Mouse (Mus musculus) liver, adult 2 months (tissue): ENCODE data around the gene Shisa6. TPM values are rescaled to one million over a fixed set of nuclear protein-coding genes. Genes with fewer than 3 reads are reported as not detected.
"Not testable (repeated sequence)": the region's sequence is repeated elsewhere in the genome, so short reads cannot be mapped to it uniquely, and the experiment has no call there.

Experiments
- DNase-seq: peaks from one replicate; pipeline ENCODE4 v3.0.0-alpha.2; 2011; ENCODE audit warnings: low read depth, low spot score; ENCODE audit errors: extremely low read depth
- H3K27ac ChIP-seq: fragments of 200-500 bp; replicated peaks from 2 replicates; pipeline ENCODE4 v1.5.1; 2012; ENCODE audit warnings: low read depth, mild to moderate bottlenecking, control low read depth, inconsistent platforms, low read length; ENCODE audit not compliant: insufficient read depth
- H3K27me3 ChIP-seq: fragments of 200-500 bp; 2 replicates; pipeline ENCODE4 v1.6.1; 2012; ENCODE audit warnings: mild to moderate bottlenecking, moderate library complexity, low read length, inconsistent platforms; ENCODE audit not compliant: control insufficient read depth, insufficient read depth
- H3K36me3 ChIP-seq: fragments of 200-500 bp; 2 replicates; pipeline ENCODE4 v1.6.1; 2012; ENCODE audit warnings: low read length, inconsistent platforms; ENCODE audit not compliant: control insufficient read depth, insufficient read depth
- H3K4me1 ChIP-seq: fragments of 200-500 bp; 2 replicates; pipeline ENCODE4 v1.6.1; 2011; ENCODE audit warnings: low read length; ENCODE audit not compliant: control insufficient read depth, insufficient read depth
- H3K4me3 ChIP-seq: fragments of 200-500 bp; 2 replicates; pipeline ENCODE4 v1.5.1; 2011; ENCODE audit warnings: low read depth, mild to moderate bottlenecking, control low read depth, low read length, moderate library complexity; ENCODE audit not compliant: insufficient read depth
- H3K79me2 ChIP-seq: fragments of 200-500 bp; 2 replicates; pipeline ENCODE4 v1.6.1; 2012; ENCODE audit warnings: inconsistent platforms, mild to moderate bottlenecking, low read length, moderate library complexity; ENCODE audit not compliant: control insufficient read depth, insufficient read depth
- H3K9ac ChIP-seq: fragments of 200-500 bp; 2 replicates; pipeline ENCODE4 v1.6.1; 2012; ENCODE audit warnings: low read depth, mild to moderate bottlenecking, control low read depth, inconsistent platforms, low read length
- CTCF ChIP-seq: fragments of 200-500 bp; IDR thresholded peaks from 2 replicates; pipeline ENCODE4 v1.5.1; 2011; ENCODE audit warnings: low read depth, low read length, control low read depth
- POLR2A ChIP-seq: fragments of 200-500 bp; IDR thresholded peaks from 2 replicates; pipeline ENCODE4 v1.6.1; 2011; ENCODE audit warnings: low read length, control low read depth; ENCODE audit not compliant: insufficient read depth; ENCODE audit errors: extremely low read depth
- WGBS: fragments of 180-500 bp; shearing (Covaris S2); methylation state at CpG from one replicate; pipeline ENCODE4 v1.1.7; 2018; 5-methylcytosine and 5-hydroxymethylcytosine counted together
- polyA plus RNA-seq: library from polyadenylated mRNA; depleted of rRNA; stranded (reverse); fragments of >200 nt; gene quantifications from 2 replicates; pipeline ENCODE4 v1.2.3, GENCODE M21; 2012
- total RNA-seq: library from RNA; depleted of rRNA; stranded (reverse); fragments of >200 nt; gene quantifications from 2 replicates; pipeline ENCODE4 v1.2.3, GENCODE M21; 2014

Shisa6 gene
- total and polyA plus RNA-seq, 2 experiments, result not detected

GRCm38 (mm10) chr11:66442631-66443030 is 83.1 kb downstream of the Shisa6 start:
- Histone ChIP-seq H3K36me3 (no peaks in the 10 kb centered on the region), H3K79me2 (no peaks in the 10 kb centered on the region), H3K4me3 (no peak overlapping the region), H3K27me3 (no peaks in the 10 kb centered on the region), H3K4me1 (no peaks in the 10 kb centered on the region), H3K9ac (no peak overlapping the region), H3K27ac (no peak overlapping the region)
- TF ChIP-seq POLR2A (no peak), CTCF (no peak)
- WGBS, result 54% methylated on average over 5 of the region's 5 CpGs
- no peak for DNase-seq

GRCm38 (mm10) chr11:66426129-66426528 is 99.6 kb downstream of the Shisa6 start:
- 90% methylated on average over 6 of the region's 6 CpGs for WGBS

GRCm38 (mm10) chr11:66418216-66418615 is 107.5 kb downstream of the Shisa6 start:
- no peak for DNase-seq
- H3K27me3 ChIP-seq, result 0 out of 2 replicates have a peak, but pooled peaks cover 3% of the 10 kb centered on the region
- TF ChIP-seq POLR2A, result no peak
- TF ChIP-seq CTCF, result no peak
- no peak overlapping the region for H3K27ac ChIP-seq
- WGBS, result 65% methylated on average over 3 of the region's 3 CpGs
- no peak overlapping the region for H3K9ac ChIP-seq
- no peaks in the 10 kb centered on the region for H3K4me1 ChIP-seq
- H3K36me3 ChIP-seq, result no peaks in the 10 kb centered on the region
- 0 out of 2 replicates have a peak, but pooled peaks cover 2% of the 10 kb centered on the region for H3K79me2 ChIP-seq
- H3K4me3 ChIP-seq, result no peak overlapping the region

More at GRCm38 (mm10) chr11:66426129-66426528, 99.6 kb downstream of the Shisa6 start:
- TF ChIP-seq POLR2A (no peak), CTCF (no peak)
- H3K4me3 ChIP-seq, result no peak overlapping the region
- H3K36me3 ChIP-seq, result no peaks in the 10 kb centered on the region
- no peak overlapping the region for H3K27ac ChIP-seq
- no peak overlapping the region for H3K9ac ChIP-seq
- no peaks in the 10 kb centered on the region for H3K79me2 ChIP-seq
- no peaks in the 10 kb centered on the region for H3K4me1 ChIP-seq
- no peak for DNase-seq
- H3K27me3 ChIP-seq, result no peaks in the 10 kb centered on the region

DNA sequence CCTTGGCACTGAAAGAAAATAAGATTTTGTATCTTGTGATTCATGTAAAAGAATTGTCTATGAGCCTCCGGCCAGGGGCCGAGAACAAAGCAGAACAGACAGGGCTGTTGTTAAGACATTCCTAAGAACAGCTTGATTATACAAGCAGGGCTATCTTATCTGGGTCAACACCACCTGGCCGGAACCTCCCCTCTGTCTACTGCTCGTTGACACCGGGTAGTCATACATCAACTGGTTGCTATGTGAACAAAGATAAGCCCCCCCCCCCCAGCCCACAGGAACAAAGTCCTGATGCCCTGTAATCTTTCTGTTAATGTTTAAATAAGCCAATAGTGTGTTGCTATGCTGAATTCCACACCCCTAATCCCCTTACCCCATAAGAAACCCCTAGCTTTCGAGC is 117.0 kb downstream of the Shisa6 start:
- H3K27ac ChIP-seq, H3K79me2 ChIP-seq, H3K27me3 ChIP-seq, DNase-seq, H3K4me3 ChIP-seq, H3K4me1 ChIP-seq, H3K36me3 ChIP-seq, H3K9ac ChIP-seq: not testable (repeated sequence)
- 23% methylated on average over 6 of the region's 6 CpGs for WGBS

- 77% methylated on average over 7 of the region's 7 CpGs for WGBS
- Histone ChIP-seq H3K9ac (no peak overlapping the region), H3K36me3 (no peaks in the 10 kb centered on the region)
Observed at GRCm38 (mm10) chr11:66400036-66400435, 125.7 kb downstream of the Shisa6 start.

DNA sequence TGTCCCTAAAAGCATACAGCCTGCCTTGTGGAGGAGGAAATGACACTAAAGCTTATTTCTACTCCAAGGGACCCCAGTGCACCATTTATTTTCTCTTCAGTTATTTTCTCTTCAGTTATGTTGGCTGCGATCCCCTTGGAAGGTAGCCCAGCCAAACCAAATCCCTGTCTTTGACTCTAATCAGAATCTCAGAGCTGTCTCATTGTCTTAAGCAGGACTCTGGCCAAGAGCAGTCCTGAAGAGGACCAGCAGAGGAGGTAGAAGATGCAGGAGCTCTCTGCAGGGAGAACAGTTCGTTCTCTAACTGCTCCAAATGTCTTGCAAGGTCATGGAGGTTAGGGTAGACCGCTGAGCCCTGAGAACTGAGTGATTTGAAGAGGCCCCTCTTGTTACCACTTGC is 138.2 kb downstream of the Shisa6 start:
- no peak for TF ChIP-seq CTCF
- TF ChIP-seq POLR2A, result no peak
- DNase-seq, result no peak
- 73% methylated on average over 3 of the region's 3 CpGs for WGBS

More at GRCm38 (mm10) chr11:66400036-66400435, 125.7 kb downstream of the Shisa6 start:
- H3K4me3 ChIP-seq, result no peak overlapping the region
- H3K79me2 ChIP-seq, result no peaks in the 10 kb centered on the region
- no peaks in the 10 kb centered on the region for H3K27me3 ChIP-seq
- TF ChIP-seq POLR2A, result no peak
- TF ChIP-seq CTCF, result no peak
- DNase-seq, result no peak
- H3K4me1 ChIP-seq, result no peaks in the 10 kb centered on the region
- no peak overlapping the region for H3K27ac ChIP-seq

More for the DNA sequence above, 138.2 kb downstream of the Shisa6 start:
- H3K27me3 ChIP-seq, result no peaks in the 10 kb centered on the region
- H3K4me1 ChIP-seq, result no peaks in the 10 kb centered on the region
- no peak overlapping the region for H3K9ac ChIP-seq
- H3K36me3 ChIP-seq, result no peaks in the 10 kb centered on the region
- no peak overlapping the region for H3K27ac ChIP-seq
- H3K4me3 ChIP-seq, result no peak overlapping the region
- no peaks in the 10 kb centered on the region for H3K79me2 ChIP-seq
